Mouse (Mus musculus) ES-E14 (cell line): ENCODE data around the gene Ttc27. TPM values are rescaled to one million over a fixed set of nuclear protein-coding genes. Genes with fewer than 3 reads are reported as not detected.

Experiments used
- DNase-seq: peaks from one replicate; pipeline ENCODE4 v3.0.0-alpha.2; 2013; ENCODE audit warnings: low read depth, low spot score
- H3K27ac ChIP-seq: 2 replicates; pipeline ENCODE4 v1.5.1; 2012; ENCODE audit warnings: low read depth, mild to moderate bottlenecking, low read length, moderate library complexity, mixed read lengths; ENCODE audit not compliant: poor library complexity, insufficient read depth, severe bottlenecking
- H3K36me3 ChIP-seq: 2 replicates; pipeline ENCODE4 v1.6.1; 2012; ENCODE audit warnings: mild to moderate bottlenecking, low read length, moderate library complexity, mixed read lengths; ENCODE audit not compliant: control insufficient read depth, poor library complexity, insufficient read depth, severe bottlenecking
- H3K4me1 ChIP-seq, 2 experiments: fragments of 150-350 bp in 1 of 2; sonication (generic) in 1 of 2; 2 replicates each; pipeline ENCODE4 v1.6.1; 2012; ENCODE audit warnings: low read length in 2 of 2, mild to moderate bottlenecking in 1 of 2, mixed read lengths in 1 of 2; ENCODE audit not compliant: control insufficient read depth in 2 of 2, insufficient read depth in 2 of 2, poor library complexity in 1 of 2
- H3K4me3 ChIP-seq, 2 experiments: fragments of 150-350 bp in 1 of 2; sonication (generic) in 1 of 2; 2 replicates each; pipeline ENCODE4 v1.5.1; 2012; ENCODE audit warnings: low read length in 2 of 2, low read depth in 1 of 2, mild to moderate bottlenecking in 1 of 2, mixed read lengths in 1 of 2; ENCODE audit not compliant: insufficient read depth in 1 of 2, poor library complexity in 1 of 2, severe bottlenecking in 1 of 2
- H3K9ac ChIP-seq: 2 replicates; pipeline ENCODE4 v1.6.1; 2012; ENCODE audit warnings: low read depth, mild to moderate bottlenecking, low read length, mixed read lengths; ENCODE audit not compliant: poor library complexity, insufficient read depth, severe bottlenecking
- H3K9me3 ChIP-seq: fragments of 150-350 bp; sonication (generic); 2 replicates; pipeline ENCODE4 v1.6.1; 2012; ENCODE audit warnings: low read depth, mild to moderate bottlenecking, low read length; ENCODE audit not compliant: control insufficient read depth, insufficient read depth
- CHD2 ChIP-seq: IDR thresholded peaks from 2 replicates; pipeline ENCODE4 v1.6.1; 2014; ENCODE audit warnings: mild to moderate bottlenecking, low read depth, low read length, inconsistent platforms
- HCFC1 ChIP-seq: IDR thresholded peaks from 2 replicates; pipeline ENCODE4 v1.6.1; 2012; ENCODE audit warnings: low read length, inconsistent platforms, borderline replicate concordance; ENCODE audit not compliant: insufficient read depth
- MAFK ChIP-seq: IDR thresholded peaks from 2 replicates; pipeline ENCODE4 v1.6.1; 2014; ENCODE audit warnings: mild to moderate bottlenecking, low read depth, low read length, inconsistent platforms; ENCODE audit not compliant: insufficient read depth
- ZC3H11A ChIP-seq: IDR thresholded peaks from 2 replicates; pipeline ENCODE4 v1.6.1; 2012; ENCODE audit warnings: low read depth, mild to moderate bottlenecking, inconsistent platforms, low read length, borderline replicate concordance
- ZNF384 ChIP-seq: IDR thresholded peaks from 2 replicates; pipeline ENCODE4 v1.6.1; 2012; ENCODE audit warnings: low read depth, low read length, inconsistent platforms
- in situ Hi-C, 2 experiments: fragments of 600-800 bp; cut with MboI; formaldehyde crosslinking; loops; one replicate each; pipeline ENCODE4 v1.15.1; 2025; ENCODE audit warnings: low sequenced_read_pairs in 2 of 2, inconsistent platforms in 1 of 2; ENCODE audit not compliant: unreplicated experiment in 2 of 2
- total RNA-seq: library from RNA; depleted of rRNA; stranded (reverse); fragments of 300-350 nt; gene quantifications from 2 replicates; pipeline ENCODE4 v1.2.3, GENCODE M21; 2012

Gene Ttc27
- total RNA-seq, 1 experiment = 52.3 TPM

- Histone ChIP-seq H3K27ac (no peak overlapping the region), H3K4me1 (no peaks in the 10 kb centered on the region), H3K9ac (no peak overlapping the region), H3K9me3 (no peaks in the 10 kb centered on the region), H3K36me3 (no peaks in the 10 kb centered on the region), H3K4me3 (no peak overlapping the region)
- no peak for DNase-seq
- in situ Hi-C loops = no loop called here
- no peak for TF ChIP-seq ZC3H11A
- no peak for TF ChIP-seq MAFK
- TF ChIP-seq HCFC1 = no peak
- no peak for TF ChIP-seq CHD2
- TF ChIP-seq ZNF384 = no peak
Measured at GRCm38 (mm10) chr17:74866565-74867507, 149.3 kb downstream of the Ttc27 start.

- no peaks in the 10 kb centered on the region for H3K9me3 ChIP-seq
- no peak for TF ChIP-seq HCFC1
- TF ChIP-seq MAFK = no peak
- no peak for TF ChIP-seq ZC3H11A
- no peak for TF ChIP-seq CHD2
- TF ChIP-seq ZNF384 = no peak
- H3K36me3 ChIP-seq = no peaks in the 10 kb centered on the region
- H3K27ac ChIP-seq = no peak overlapping the region
- H3K9ac ChIP-seq = no peak overlapping the region
- DNase-seq = no peak
- no peaks in the 10 kb centered on the region for H3K4me1 ChIP-seq
- in situ Hi-C loops = no loop called here
- no peak overlapping the region for H3K4me3 ChIP-seq
Measured at GRCm38 (mm10) chr17:74868185-74868907, 150.8 kb downstream of the Ttc27 start.

- in situ Hi-C loops = no loop called here
- H3K36me3 ChIP-seq = no peaks in the 10 kb centered on the region
- H3K27ac ChIP-seq = no peak overlapping the region
- H3K4me1 ChIP-seq = no peaks in the 10 kb centered on the region
- H3K9me3 ChIP-seq = no peaks in the 10 kb centered on the region
- no peak overlapping the region for H3K9ac ChIP-seq
- TF ChIP-seq ZC3H11A (no peak), MAFK (no peak), HCFC1 (no peak), CHD2 (no peak), ZNF384 (no peak)
- no peak overlapping the region for H3K4me3 ChIP-seq
- DNase-seq = no peak
Measured at GRCm38 (mm10) chr17:74869556-74869955, 152.0 kb downstream of the Ttc27 start.

- Histone ChIP-seq H3K9me3 (no peaks in the 10 kb centered on the region), H3K4me1 (no peaks in the 10 kb centered on the region), H3K9ac (no peak overlapping the region), H3K4me3 (no peak overlapping the region), H3K27ac (no peak overlapping the region), H3K36me3 (no peaks in the 10 kb centered on the region)
- TF ChIP-seq ZNF384 = no peak
- no peak for TF ChIP-seq ZC3H11A
- TF ChIP-seq CHD2 = no peak
- TF ChIP-seq MAFK = no peak
- TF ChIP-seq HCFC1 = no peak
- in situ Hi-C loops = no loop called here
- DNase-seq = no peak
Measured at GRCm38 (mm10) chr17:74870177-74871160, 152.9 kb downstream of the Ttc27 start.
